Mouse (Mus musculus) urinary bladder, adult 2 months (tissue): Measurements from ENCODE around the gene Cnih2. TPM values are rescaled to one million over a fixed set of nuclear protein-coding genes. Genes with fewer than 3 reads are reported as not detected.

ENCODE experiments used
- DNase-seq: peaks from one replicate; pipeline ENCODE4 v3.0.0; 2022; ENCODE audit warnings: low spot score
- polyA plus RNA-seq: library from polyadenylated mRNA; depleted of rRNA; stranded (reverse); fragments of >200 nt; gene quantifications from 2 replicates; pipeline ENCODE4 v1.2.3, GENCODE M21; 2012; rRNA removed

The Cnih2 gene
- polyA plus RNA-seq, 1 experiment = 1.5 TPM

DNA sequence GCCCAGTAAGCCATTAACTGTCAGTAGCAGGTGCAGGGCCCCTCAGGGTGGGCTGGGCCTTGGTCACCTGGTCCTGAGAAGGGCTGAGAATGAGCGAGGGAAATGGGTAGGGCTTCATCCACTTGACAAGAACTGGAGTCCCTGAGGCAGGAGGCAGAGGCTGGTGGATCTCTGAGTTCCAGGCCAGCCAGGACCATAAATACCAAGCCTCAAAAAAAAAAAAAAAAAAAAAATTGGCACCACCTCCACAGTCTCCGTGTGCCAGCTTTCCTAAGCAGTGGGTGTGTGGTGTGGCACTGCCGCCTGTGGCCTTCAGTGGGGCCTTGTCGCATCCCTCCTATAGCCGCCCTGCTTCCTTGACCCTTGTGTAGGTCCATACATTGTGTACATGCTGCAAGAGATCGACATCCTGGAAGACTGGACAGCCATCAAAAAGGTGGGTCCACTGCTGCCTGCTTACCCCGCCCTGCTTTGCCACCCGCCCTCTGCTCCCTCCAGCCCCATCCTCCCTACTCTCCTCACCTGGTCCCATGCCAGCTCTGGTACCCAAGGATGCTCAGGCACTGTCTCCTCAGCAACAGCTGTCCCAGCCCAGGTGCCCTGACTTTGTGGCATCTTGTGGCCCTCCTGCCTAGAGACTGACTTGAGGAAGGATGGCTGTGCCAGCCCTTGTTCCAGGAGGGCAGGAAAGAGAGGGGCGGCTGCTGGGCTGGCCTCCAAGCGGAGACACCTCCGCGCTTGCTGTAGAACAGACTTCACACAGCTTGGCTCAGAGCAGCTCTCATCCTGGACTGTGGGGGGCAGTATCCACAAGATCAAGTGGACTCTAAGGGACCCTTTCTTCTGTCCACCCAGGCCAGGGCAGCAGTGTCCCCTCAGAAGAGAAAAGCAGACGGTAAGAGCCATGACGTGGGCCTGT lies 49.9 kb downstream of the Cnih2 start:
- DNase-seq = peak; percentile 20

DNA sequence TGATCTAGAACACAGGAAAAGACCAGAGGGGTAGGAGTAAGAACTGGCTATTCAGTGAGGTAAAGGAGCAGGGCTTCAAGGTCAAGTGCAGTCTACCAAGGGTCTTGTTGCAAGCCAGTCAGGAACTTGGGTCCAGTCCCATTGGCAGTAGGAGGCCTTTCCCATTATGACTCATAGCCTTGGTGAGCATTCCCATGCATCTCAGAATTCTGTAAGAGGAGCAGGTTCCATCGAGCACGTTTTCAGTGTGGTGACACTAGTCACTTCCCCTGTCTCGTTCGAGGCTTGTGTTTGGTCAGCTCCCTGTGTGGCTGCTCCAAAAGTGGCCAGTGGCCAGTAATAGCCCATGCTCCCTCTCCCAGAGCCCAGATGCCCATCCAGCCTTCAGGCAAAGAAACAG lies 52.8 kb downstream of the Cnih2 start:
- DNase-seq = no peak

Other genes with a start within 250 kb of the Cnih2 start
- 78.4 and 82.7 TPM in 2 replicates for gene Ctsf, start 243.4 kb downstream of the Cnih2 start, polyA plus RNA-seq
- 1.3 and 2.5 TPM in 2 replicates for gene Actn3, start 220.6 kb downstream of the Cnih2 start, polyA plus RNA-seq
- gene Zdhhc24, start 219.9 kb downstream of the Cnih2 start, polyA plus RNA-seq = 15.1 and 22.3 TPM in 2 replicates
- 4.2 and 4.6 TPM in 2 replicates for gene Bbs1, start 191.9 kb downstream of the Cnih2 start, polyA plus RNA-seq
- gene Dpp3, start 170.2 kb downstream of the Cnih2 start, polyA plus RNA-seq = 53.2 and 53.8 TPM in 2 replicates
- gene Peli3, start 155.4 kb downstream of the Cnih2 start, polyA plus RNA-seq = 3.8 and 5.5 TPM in 2 replicates
- 48.5 and 57.5 TPM in 2 replicates for gene Mrpl11, start 136.4 kb downstream of the Cnih2 start, polyA plus RNA-seq
- gene Npas4, start 108.2 kb downstream of the Cnih2 start, polyA plus RNA-seq = 5.7 and 7.4 TPM in 2 replicates
- gene Slc29a2, start 74.7 kb downstream of the Cnih2 start, polyA plus RNA-seq = 4.6 and 5.9 TPM in 2 replicates
- 30.4 and 33.5 TPM in 2 replicates for gene B4gat1, start 59.7 kb downstream of the Cnih2 start, polyA plus RNA-seq
- 1.9 and 2.3 TPM in 2 replicates for gene AC124502.3, start 59.6 kb downstream of the Cnih2 start, polyA plus RNA-seq
- 30.8 and 31.1 TPM in 2 replicates for gene Brms1, start 57.2 kb downstream of the Cnih2 start, polyA plus RNA-seq
- 18.4 and 24.8 TPM in 2 replicates for gene Rin1, start 48.0 kb downstream of the Cnih2 start, polyA plus RNA-seq
- 77.2 and 103 TPM in 2 replicates for gene Cd248, start 30.4 kb downstream of the Cnih2 start, polyA plus RNA-seq
- gene Tmem151a, start 13.0 kb downstream of the Cnih2 start, polyA plus RNA-seq = 2.8 and 3.9 TPM in 2 replicates
- gene Yif1a, start 10.0 kb downstream of the Cnih2 start, polyA plus RNA-seq = 122 and 131 TPM in 2 replicates
- gene Rab1b, start 8.6 kb upstream of the Cnih2 start, polyA plus RNA-seq = 148 and 154 TPM in 2 replicates
- gene Klc2, start 20.0 kb upstream of the Cnih2 start, polyA plus RNA-seq = 28.0 and 30.5 TPM in 2 replicates
- 16.3 and 22.6 TPM in 2 replicates for gene Pacs1, start 174.6 kb upstream of the Cnih2 start, polyA plus RNA-seq
- gene Sf3b2, start 196.9 kb upstream of the Cnih2 start, polyA plus RNA-seq = 97.3 and 108 TPM in 2 replicates
- 0.03 and 0.04 TPM in 2 replicates for gene Gal3st3, start 199.8 kb upstream of the Cnih2 start, polyA plus RNA-seq
- not detected in 2 replicates for gene Catsper1, start 237.2 kb upstream of the Cnih2 start, polyA plus RNA-seq